Mouse (Mus musculus) CD8-positive naive resting alpha-beta T cell, adult 2 months (primary cell): Measurements from ENCODE around the gene Olfr1045.
"Not testable (repeated sequence)": the region's sequence is repeated elsewhere in the genome, so short reads cannot be mapped to it uniquely, and the experiment has no call there.

Source experiments
- DNase-seq, 2 experiments: peaks; one replicate each; pipeline ENCODE4 v3.0.0; 2022; ENCODE audit warnings: low read depth in 2 of 2, low spot score in 2 of 2

Gene Olfr1045

GRCm38 (mm10) chr2:86202909-86203308 lies at the start of gene Olfr1045:
TSS of gene Olfr1045 (minus strand) at chr2:86203009.
- no peak for DNase-seq

- DNase-seq = no peak
Measured at GRCm38 (mm10) chr2:86240189-86240588, 37.4 kb upstream of the Olfr1045 start, which contains the start of gene Olfr1048. TSS of gene Olfr1048 (minus strand) at chr2:86240289.

- DNase-seq = no peak
Measured at GRCm38 (mm10) chr2:86231301-86231700, 28.5 kb upstream of the Olfr1045 start, which contains the start of gene Olfr1047. TSS of gene Olfr1047 (minus strand) at chr2:86231401.

- no peak for DNase-seq
Measured at GRCm38 (mm10) chr2:86219214-86219613, 16.4 kb upstream of the Olfr1045 start, which contains the start of gene Olfr1046. TSS of gene Olfr1046 (minus strand) at chr2:86219314.

GRCm38 (mm10) chr2:86195863-86196262 lies 6.9 kb downstream of the Olfr1045 start:
- no peak for DNase-seq

GRCm38 (mm10) chr2:86185583-86185982 lies 17.2 kb downstream of the Olfr1045 start, which contains the start of gene Olfr52:
TSS of gene Olfr52 (minus strand) at chr2:86185683.
- no peak for DNase-seq

- DNase-seq = no peak
Measured at GRCm38 (mm10) chr2:86179950-86180349, 22.9 kb downstream of the Olfr1045 start.

GRCm38 (mm10) chr2:86177720-86178119 lies 25.1 kb downstream of the Olfr1045 start, which contains the start of gene Olfr1044:
TSS of gene Olfr1044 (minus strand) at chr2:86177820.
- no peak for DNase-seq

GRCm38 (mm10) chr2:86175422-86175821 lies 27.4 kb downstream of the Olfr1045 start:
- not testable (repeated sequence) for DNase-seq

GRCm38 (mm10) chr2:86167422-86167821 lies 35.4 kb downstream of the Olfr1045 start, which contains the start of gene Olfr1043:
TSS of gene Olfr1043 (minus strand) at chr2:86167522.
- no peak for DNase-seq

- no peak for DNase-seq
Measured at GRCm38 (mm10) chr2:86161738-86162137, 41.1 kb downstream of the Olfr1045 start, which contains the start of gene Olfr1042. TSS of gene Olfr1042 (minus strand) at chr2:86161838.

GRCm38 (mm10) chr2:86146632-86147031 lies 56.2 kb downstream of the Olfr1045 start, which contains the start of gene Olfr1040:
TSS of gene Olfr1040 (minus strand) at chr2:86146732.
- no peak for DNase-seq
